Mouse (Mus musculus) testis, adult 2 months (tissue): ENCODE data around the gene H13.

Experiments
- CTCF ChIP-seq: fragments of 200-500 bp; IDR thresholded peaks from 2 replicates; pipeline ENCODE4 v1.5.1; 2012; ENCODE audit warnings: low read depth, mild to moderate bottlenecking, inconsistent platforms, low read length, moderate library complexity; ENCODE audit not compliant: control insufficient read depth, insufficient read depth, insufficient replicate concordance
- POLR2A ChIP-seq: fragments of 200-500 bp; IDR thresholded peaks from 2 replicates; pipeline ENCODE4 v1.6.1; 2012; ENCODE audit warnings: low read depth, mild to moderate bottlenecking, inconsistent platforms, low read length, moderate library complexity; ENCODE audit not compliant: control insufficient read depth

DNA sequence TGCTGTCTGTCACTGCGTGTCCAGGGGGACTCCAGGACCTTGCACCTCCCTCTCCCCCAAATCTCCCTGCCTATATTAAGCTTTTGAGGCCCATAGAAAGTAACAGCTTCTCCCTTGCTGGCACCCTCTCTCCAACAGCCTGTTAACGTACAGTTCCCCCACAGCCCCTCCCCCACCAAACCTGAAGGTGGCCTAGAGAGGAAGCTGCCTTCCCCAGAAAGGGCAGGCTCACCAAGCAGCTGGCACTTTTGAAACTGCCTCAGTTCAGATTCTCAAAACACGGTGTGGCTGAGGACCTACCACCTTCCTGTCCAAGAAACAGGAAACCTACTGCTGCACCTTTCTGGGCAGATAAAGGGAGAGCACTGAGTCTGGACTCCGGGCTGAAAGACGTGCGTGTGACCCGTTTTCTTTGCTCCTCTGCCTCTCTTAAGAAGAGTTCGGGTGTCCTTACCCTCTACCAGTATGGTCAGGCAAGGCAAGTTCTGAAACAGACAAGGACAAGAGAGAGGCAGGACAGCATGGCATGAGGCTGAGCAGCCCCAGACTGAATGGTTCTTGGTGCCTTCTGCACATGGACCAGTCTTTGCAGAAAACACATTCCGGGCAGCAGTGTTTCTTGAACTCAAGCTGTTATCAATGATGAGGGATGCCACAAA is 1.9 kb downstream of the H13 start:
- TF ChIP-seq CTCF, result no peak
- TF ChIP-seq POLR2A, result no peak
